7 mouse cellular contexts compared by ENCODE assay signal in the genomic region with DNA sequence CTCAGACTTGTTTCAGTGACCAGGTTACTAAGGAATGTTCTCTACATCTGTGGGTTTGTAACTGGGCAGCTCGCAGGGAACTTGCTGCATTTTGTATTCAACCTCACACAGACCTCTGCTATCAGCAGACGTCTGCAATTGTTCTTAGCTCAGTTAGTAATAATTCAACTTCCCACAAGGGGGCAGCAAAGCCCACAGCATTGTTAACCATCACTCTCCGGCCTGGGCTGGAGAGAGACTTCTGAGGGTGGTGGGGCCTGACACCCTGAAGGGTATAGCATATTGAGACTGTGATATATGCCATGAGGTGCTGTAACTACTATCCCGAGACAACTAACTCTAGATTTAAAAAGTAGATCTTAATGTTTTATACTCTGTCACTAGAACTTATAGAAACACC. TPM values are rescaled to one million over a fixed set of nuclear protein-coding genes. Genes with fewer than 3 reads are reported as not detected.
DNase-seq lines count a peak whose midpoint lies in the region; ATAC-seq lines count a peak whose summit lies in the region.

No protein-coding gene starts in this region.

- H3K36me3 ChIP-seq in hindbrain, embryonic 14.5 days (replicated peaks; ENCODE audit: control insufficient read depth, insufficient read depth): no peaks in the 10 kb centered on the region

- no peaks in the 10 kb centered on the region for H3K9me3 ChIP-seq in hindbrain, embryonic 14.5 days (ENCODE audit: control insufficient read depth, low read length)

- H3K27ac ChIP-seq in hindbrain, embryonic 14.5 days: no peak overlapping the region

- 17% methylated on average over 4 of the region's 4 CpGs for WGBS in hindbrain, embryonic 14.5 days

- no peaks in the 10 kb centered on the region for H3K27me3 ChIP-seq in hindbrain, embryonic 14.5 days (ENCODE audit: control insufficient read depth, insufficient read depth, low read length)

- no peak overlapping the region for H3K4me2 ChIP-seq in hindbrain, embryonic 14.5 days (replicated peaks)

- H3K9ac ChIP-seq in hindbrain, embryonic 14.5 days: no peak overlapping the region

- no peak overlapping the region for H3K4me3 ChIP-seq in hindbrain, embryonic 14.5 days (replicated peaks; ENCODE audit: low read length)

- peak; percentile 74 for ATAC-seq in hindbrain, embryonic 14.5 days (ENCODE audit: low FRiP score)

- DNase-seq in R1 (ENCODE audit: low read depth, low spot score): peak; percentile 63
- peak; percentile 33 for DNase-seq in cerebellum, adult 11 months
- peak; percentile 82 for DNase-seq in forelimb bud, embryonic 11.5 days (ENCODE audit: low read depth, low spot score)
- DNase-seq in hindbrain, embryonic 14.5 days (ENCODE audit: low spot score): peak; percentile 95
- peak; percentile 65 to 80 for DNase-seq in layer of hippocampus, postnatal 14 days (ENCODE audit: low spot score in 2 of 2)
- peak; percentile 86 for DNase-seq in lung, postnatal 36 days
- DNase-seq in right cerebral cortex, adult 2 months (ENCODE audit: low spot score in 2 of 2): peak; percentile 68 to 77

- no peaks in the 10 kb centered on the region for H3K4me1 ChIP-seq in hindbrain, embryonic 14.5 days (replicated peaks; ENCODE audit: control insufficient read depth, insufficient read depth, low read length)

RNA-seq across cellular contexts. Expression of a gene that starts 24.3 kb away (rescaled TPM):
- 41.1 and 48.1 TPM in 2 replicates for polyA plus RNA-seq in hindbrain, embryonic 14.5 days (2014; fragmentation: Nextera tagmentation; extraction: Ambion mirVana)
- 10 to 100 TPM; 49.0 to 55.1 TPM for total RNA-seq in layer of hippocampus, postnatal 14 days (2021)

RNA-seq across cellular contexts. Expression of a gene that starts 57.5 kb away (rescaled TPM):
- polyA plus RNA-seq in hindbrain, embryonic 14.5 days (2014; fragmentation: Nextera tagmentation; extraction: Ambion mirVana): 1.5 and 2.8 TPM in 2 replicates
- total RNA-seq in layer of hippocampus, postnatal 14 days (2021): 1 to 10 TPM in 1 of 2 experiments, under 1 TPM in 1; 0.62 to 1.1 TPM

Comparison
In these comparisons a context has a peak if more than half of its experiments do, and no peak if none do; other contexts are left out.
1. DNase-seq: peak in every context shown above with its lines; median percentile 95 in hindbrain, embryonic 14.5 days; 86 in lung, postnatal 36 days; 82 in forelimb bud, embryonic 11.5 days; 72 in layer of hippocampus, postnatal 14 days; 72 in right cerebral cortex, adult 2 months; 63 in R1; 33 in cerebellum, adult 11 months.